Mouse (Mus musculus): ENCODE measurements around the gene Pex16.

Pex16 gene

DNA sequence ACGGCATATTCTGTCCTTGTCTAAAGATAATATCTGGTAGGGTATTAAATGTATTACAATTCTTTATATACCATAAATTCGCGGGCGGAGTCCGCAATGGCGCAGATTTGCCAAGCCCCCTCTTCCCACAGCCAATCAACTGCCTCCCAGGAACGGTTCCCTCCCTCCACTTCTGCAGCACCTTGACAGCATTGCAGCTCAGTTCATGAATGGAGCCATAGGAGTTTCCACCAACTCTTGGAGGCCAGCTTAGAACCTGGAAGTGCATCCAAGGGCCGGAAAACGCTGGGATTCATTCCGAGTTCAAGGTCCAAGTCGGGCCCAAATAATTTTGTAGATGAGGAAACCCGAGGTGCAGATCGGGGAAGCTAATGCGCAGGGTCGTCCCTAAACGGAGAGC is at the start of gene Pex16, which contains the start of gene Large2:
Pex16 (plus strand) TSS at position 163 of the 400 bp plus-strand sequence.
Large2 (minus strand) TSS at position 356 of the 400 bp plus-strand sequence.
- 3% methylated on average over 16 of the region's 16 CpGs for WGBS

GRCm38 (mm10) chr2:92325676-92326075 is 48.8 kb upstream of the Pex16 start:
- 89% methylated on average over 7 of the region's 7 CpGs for WGBS

- WGBS, result 96% methylated on average over 1 of the region's 1 CpGs
These were observed 48.3 kb upstream of the Pex16 start for GRCm38 (mm10) chr2:92326221-92326620.

DNA sequence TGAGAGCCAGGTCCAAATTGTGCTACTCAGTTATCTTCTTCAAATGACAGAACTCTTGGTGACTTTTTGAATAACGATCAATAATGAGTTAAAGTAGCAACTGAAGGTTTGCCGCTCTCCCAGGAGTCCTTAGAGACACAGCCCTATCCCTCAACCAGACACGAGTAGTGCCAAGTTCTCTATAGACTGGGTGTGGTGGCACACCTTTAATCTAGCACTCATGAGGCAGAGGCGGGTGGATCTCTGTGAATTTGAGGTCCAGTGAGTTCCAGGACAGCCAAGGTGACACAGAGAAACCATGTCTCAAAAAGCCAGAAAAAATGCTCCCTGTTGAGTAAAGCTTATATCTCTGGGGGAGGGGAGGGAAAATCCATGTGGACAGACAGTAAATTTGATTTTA is 46.9 kb upstream of the Pex16 start:
- WGBS, result 95% methylated on average over 4 of the region's 4 CpGs

DNA sequence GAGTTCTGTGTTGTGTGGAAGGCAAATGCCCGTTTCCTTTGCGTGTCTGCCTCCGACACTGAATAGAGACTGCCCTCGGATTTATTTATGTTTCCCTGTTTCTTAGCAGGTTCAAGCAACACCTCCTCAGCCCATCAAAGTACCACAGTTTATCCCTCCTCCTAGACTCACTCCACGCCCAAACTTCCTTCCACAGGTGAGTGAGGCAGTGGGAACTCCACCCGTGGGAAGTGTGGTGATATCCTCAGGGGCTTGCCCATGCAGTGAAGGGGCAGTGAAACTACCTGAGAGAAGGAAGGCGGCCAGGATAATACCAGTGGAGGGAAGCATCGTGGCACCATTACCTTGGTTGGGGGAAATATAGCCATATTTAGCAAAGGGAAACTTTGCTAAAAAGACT is 46.3 kb upstream of the Pex16 start:
- 90% methylated on average over 8 of the region's 8 CpGs for WGBS

DNA sequence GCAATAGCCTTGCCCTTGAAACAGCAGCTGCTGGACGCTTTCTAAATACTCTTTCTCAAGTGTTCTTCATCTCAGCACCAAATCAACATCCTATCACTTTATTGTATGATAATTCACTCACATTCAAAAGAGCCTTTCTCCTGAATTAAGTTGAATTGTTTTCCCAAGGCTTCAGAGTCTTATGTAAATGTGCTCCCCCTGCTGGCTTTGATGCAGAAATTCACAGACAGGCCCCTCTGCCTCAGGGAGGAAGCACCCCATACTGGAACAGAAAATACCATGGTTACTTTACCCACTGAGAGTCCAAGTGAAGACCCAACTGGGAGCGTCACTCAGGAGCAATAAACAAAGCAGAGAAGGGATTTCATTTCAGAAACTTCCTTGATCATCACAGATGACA is 43.6 kb upstream of the Pex16 start:
- WGBS, result 27% methylated on average over 2 of the region's 2 CpGs

DNA sequence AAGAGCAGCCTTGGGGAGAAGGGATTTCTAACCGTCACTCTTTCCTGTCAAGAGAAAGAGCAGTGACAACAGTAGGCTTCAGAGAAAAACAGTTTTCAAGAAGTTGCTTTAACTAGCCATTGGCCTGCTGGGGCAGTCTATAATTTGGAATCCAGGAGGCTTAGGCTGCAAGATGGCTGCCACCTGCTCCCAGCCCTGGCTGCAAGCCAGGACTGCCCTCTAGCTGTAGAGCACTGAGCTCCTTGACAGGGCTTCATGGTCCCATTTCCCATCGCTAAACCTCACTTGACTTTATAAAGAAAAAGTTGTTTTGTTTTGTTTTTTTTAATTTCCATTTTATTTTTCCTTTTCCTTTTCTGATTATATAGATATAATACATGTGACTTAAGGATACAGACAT is 43.1 kb upstream of the Pex16 start:
- 78% methylated on average over 2 of the region's 2 CpGs for WGBS

DNA sequence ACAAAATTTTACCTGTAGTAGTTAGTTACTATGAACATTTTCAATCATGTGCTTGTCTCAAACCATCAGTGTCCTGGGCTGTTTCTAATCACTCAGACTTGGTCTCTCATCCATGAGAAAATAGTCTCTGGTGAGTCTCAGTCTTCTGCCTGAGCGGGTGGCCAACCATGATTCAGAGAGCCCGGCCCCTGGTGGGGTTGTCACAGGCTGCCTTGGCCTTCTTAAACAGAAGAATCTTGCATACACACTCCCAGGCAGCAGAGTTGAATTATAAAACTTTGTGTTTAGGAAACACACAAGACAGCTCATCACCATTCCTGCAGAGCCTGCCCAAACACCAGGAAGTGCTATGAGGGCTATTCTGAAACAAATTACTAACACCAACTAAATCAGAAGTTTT is 42.6 kb upstream of the Pex16 start:
- WGBS, result 84% methylated on average over 2 of the region's 2 CpGs

- WGBS, result 86% methylated on average over 2 of the region's 2 CpGs
These were observed 27.3 kb upstream of the Pex16 start for GRCm38 (mm10) chr2:92347191-92347590.

DNA sequence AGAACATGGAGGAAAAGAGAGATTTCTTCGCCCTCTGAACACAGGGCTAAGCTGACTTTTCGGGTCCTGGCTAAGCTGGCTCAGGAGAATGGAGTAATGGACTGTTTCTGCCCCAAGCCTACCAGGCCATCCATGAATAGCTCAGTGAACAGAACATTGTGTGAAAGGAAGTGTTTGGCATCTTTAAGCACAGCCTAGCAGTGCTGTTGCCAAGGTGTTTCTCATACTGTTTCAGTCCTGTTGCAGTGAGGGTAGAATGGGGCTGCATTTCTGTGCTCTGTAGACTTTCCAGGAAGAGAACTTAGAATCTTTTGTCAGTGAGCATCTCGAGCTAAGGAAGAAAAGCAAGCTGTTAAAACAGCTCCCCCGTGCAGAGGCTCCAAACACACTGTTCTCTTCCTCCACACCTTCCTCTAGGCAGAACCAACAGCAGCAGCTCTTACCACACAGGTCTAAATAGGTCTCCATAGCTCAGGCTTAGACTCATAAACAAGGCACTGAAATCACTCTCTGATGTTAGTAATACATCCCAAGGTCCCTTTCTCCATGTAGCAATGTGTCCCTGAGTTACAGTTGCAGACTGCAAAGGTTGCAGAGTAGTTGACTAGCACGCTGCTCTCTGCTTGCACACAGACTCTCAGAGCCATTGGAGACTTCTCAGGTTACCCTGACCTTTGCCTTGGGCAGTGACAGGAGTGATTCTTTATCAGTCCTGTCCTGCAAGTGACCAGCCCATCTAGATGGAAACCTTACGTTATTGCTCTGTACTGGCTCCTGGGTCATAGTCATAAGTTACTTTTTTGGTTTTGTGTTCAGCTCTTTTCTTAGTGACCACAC is 24.7 kb upstream of the Pex16 start:
- WGBS, result 64% methylated on average over 6 of the region's 6 CpGs

DNA sequence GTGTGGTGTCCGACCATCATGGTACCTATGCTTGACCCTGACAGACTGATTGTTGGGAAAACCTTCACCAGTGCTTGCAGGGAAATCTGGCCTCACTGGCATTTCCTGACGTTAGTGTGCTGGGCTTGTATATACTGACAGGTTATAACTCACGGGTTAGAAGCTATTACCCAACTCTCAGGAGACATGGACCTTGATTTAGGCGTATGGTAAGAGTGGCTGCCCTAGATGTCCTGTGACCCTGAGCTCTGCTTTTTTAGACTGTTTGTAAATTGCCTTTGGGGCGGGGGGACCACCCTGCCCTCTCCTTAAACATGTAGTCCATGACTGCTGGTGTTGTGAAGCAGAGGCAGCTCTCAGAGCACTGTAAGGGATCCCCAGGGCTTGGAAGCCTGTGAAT is 23.8 kb upstream of the Pex16 start:
- WGBS, result 87% methylated on average over 5 of the region's 5 CpGs

DNA sequence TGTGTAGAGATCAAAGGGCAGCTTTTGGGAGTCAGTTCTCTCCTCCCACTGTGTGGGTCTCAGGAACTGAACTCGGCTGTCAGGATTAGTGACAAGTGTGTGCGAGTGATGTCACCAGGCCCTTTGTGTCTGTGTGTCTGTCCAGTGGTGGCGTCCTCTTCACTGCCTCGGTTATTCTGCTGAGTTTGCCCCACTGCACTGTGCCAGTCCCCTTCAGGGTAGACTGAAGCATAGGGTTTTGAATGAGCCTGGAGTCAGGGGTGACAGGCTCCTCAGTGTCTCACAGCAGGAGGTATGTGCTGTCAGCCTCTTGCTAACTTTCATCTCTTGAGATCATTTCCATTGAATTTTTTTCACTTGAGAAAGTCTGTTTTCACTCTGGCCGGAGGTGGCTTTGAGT is 21.1 kb upstream of the Pex16 start:
- 70% methylated on average over 5 of the region's 5 CpGs for WGBS

DNA sequence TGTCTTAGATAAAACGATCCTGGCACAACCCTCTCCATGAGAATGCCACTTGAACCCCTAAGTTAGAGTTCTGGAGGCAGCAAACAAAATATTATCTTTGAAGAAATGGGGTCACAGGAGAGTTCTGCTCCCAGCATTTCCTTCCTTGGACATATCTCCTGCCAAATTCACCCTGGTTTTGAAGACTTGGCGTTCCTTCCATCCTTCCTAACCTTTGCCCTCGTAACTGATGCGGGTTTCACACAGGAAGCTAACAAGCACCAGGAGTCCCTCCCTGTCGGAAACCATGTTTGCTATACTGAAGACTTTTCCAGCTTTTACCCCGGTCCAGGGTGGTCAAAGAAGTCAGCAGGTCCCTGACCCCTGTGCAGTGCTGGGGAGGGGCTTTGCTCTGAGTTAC is 20.3 kb upstream of the Pex16 start:
- WGBS, result 65% methylated on average over 6 of the region's 6 CpGs

- 71% methylated on average over 2 of the region's 2 CpGs for WGBS
These were observed 15.2 kb upstream of the Pex16 start for GRCm38 (mm10) chr2:92359301-92359700.

DNA sequence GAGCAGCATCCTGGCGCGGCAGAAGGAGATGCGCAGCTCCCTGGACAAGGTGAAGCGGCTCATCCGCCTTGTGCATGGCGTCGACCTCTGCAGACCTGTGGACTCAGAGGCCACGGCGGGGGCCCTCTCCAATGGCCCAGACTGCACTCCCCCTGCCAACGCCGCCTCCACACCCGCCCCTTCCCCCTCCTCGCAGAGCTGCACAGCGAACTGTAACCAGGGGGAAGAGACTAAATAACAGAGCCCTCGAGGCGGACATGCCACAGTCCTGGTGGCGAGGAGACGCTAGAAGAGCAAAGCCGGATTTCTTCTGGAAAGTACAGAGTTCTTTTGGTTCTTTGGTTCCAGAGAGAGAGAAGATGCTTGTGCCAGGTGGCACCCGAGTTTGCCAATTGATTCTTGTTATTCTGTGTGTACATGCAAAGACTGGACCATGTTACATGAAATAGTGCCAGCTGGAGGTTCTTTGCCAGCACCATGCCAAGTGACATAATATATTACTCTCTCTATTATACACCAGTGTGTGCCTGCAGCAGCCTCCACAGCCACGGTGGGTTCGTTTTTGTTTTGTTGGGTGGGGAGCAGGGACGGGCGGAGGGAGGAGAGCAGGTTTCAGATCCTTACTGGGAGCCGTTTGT is 14.2 kb upstream of the Pex16 start:
- 67% methylated on average over 24 of the region's 25 CpGs for WGBS

DNA sequence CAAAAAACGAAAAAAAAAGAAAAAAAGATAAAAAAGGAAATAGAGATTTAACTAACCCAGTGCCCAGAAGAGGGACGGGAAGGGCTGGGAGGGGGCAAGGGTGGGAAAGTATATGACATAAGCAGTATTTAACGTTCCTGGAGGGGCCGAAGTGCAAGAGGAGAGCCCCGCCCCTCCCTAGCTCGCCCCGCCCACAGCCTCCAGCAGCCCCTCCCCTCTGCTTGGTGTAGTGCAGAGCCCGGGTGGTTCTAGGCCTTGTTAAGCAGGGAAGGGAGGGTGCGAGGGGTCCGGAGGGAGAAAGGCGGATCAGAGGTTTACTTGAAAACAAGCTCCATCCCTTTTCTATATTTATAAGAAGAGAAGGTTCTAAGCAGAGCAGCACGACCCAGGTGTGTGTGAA is 13.6 kb upstream of the Pex16 start:
- WGBS, result 46% methylated on average over 12 of the region's 12 CpGs

DNA sequence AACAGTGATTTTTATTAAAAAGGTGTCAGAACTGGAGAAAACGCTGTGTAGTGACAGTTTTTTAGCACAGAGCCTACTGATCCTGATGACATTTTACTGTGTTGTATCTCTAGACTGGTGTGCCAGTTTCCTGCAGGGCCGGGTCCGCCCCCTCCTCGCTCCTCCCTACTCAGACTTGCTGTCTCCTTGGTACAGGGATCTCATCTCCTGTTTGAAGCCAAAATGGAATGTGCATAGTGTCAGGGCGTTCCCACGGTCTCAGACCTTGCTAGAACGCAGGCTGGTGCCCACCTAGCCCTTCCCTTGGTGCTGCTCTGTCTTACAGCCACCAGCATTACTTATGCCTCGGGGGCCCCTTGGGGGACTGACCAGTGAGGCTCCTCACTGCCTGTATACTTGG is 12.7 kb upstream of the Pex16 start:
- WGBS, result 69% methylated on average over 8 of the region's 8 CpGs

DNA sequence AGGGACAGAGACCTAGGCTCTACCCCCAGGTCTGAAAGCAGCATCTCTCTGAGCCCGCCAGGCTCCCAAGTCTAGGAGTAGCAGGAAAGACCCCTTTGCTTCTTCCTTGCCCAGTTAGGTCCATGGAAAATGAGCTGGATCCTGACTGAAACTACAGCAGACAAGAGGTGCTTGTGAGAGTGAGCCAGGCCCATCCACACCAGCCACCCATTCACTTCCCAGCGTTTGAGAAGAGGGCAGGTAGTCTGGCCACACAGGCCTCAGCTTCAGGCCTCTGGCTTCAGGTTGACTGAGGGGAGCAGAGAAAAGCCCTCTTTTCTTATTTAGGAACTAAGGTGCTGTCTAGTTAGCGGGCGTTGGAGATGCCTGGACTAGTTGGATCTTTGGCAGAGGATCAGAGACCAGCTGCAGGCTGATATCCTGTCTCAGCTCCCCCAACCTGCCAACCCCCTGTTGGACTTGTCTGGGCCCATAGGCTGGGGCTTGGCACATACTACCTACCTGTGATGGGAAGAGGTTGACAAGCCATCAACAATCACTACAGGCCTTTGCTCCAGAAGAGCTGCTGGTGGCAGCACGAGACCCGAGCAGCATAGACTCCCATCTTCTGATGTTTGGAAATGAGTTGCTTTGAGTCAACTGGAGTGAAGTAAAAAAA is 11.8 kb upstream of the Pex16 start:
- WGBS, result 94% methylated on average over 6 of the region's 6 CpGs

GRCm38 (mm10) chr2:92364086-92364485 is 10.4 kb upstream of the Pex16 start:
- WGBS, result 94% methylated on average over 4 of the region's 4 CpGs

DNA sequence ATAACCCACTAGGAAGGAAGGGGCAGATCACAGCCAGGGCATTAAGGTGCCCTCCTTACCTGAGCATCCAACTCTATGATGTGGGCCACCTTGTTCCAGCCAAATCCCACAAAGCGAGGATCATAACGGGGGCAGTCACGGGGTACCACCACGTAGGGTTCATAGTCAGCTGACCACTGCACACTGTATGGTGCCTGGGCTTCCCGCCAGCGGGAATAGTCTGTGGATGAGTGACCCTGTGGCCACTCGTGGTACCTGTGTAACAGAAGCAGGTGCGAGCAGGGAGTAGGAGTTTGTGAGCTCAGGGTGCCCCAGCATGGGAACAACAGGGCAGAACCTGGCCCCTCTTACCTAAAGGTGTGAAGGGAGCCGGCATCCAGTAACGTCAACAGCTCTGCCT is 8.9 kb upstream of the Pex16 start:
- 92% methylated on average over 10 of the region's 10 CpGs for WGBS

GRCm38 (mm10) chr2:92367383-92368029 is 7.0 kb upstream of the Pex16 start:
- WGBS, result 46% methylated on average over 20 of the region's 20 CpGs

DNA sequence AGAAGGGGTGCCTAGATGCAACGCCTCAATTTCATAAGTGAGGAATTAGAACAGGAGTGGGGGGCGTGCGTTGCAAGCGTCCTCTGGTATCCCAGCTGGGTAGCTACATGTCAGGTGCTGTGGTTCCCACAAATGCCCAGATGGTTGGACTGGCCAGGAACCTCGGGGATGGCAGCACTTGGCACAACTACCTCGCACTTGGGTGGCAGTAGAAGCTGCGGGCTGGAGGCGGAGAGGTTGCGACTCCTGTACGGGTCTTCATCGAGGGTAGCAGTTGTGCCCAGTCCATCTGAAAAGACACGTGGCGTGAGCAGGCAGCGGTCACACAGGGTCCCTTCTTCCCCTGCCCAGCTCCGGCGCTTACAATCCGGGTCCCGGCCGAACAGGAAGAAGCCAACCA is 4.1 kb upstream of the Pex16 start:
- 20% methylated on average over 19 of the region's 19 CpGs for WGBS
